Mouse (Mus musculus): ENCODE measurements around the gene Gm6583.

The Gm6583 gene

DNA sequence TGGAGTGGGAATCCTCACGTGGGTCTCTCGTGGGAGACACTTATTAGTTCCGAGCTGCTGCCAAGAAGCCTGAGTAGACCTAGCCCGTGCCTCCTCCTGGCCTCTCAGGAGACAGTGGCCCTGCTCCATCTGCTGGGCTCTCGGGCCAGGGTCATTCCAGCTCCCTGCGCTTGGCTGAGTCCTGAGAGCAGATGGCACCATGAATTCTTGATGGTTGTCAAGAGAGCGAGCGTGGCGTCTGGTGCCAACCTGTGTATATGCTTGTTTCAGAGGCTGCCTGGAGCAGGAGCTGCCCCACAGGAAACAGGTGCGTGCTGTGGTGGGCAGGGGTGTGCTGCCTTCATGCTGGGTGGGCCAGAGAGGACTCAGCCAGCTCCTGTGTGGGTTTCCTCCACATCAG, 12.8 kb upstream of the Gm6583 start:
- in situ Hi-C loops (cut with MseI, MboI), result no loop called here

DNA sequence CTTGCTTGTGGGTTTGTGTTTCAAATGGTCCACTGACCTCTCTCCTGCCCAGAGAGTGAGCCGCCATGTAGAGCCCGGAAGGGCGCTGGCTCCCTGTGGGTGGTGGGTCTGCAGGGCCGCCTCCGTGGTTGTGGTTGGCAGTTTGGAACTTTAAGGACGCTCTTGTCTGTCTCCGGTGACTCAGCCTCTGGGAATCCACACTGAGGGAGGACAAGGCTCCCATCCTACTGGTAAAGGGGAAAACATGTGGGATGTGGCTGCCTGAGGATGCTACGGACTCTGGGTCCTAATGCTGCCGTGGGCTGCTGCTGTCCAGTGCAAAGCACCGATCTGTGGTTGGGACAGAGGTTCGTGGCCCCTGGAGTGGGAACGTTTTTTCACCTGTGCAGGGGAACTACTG, 12.1 kb upstream of the Gm6583 start:
- in situ Hi-C loops (cut with MseI, MboI), result no loop called here

DNA sequence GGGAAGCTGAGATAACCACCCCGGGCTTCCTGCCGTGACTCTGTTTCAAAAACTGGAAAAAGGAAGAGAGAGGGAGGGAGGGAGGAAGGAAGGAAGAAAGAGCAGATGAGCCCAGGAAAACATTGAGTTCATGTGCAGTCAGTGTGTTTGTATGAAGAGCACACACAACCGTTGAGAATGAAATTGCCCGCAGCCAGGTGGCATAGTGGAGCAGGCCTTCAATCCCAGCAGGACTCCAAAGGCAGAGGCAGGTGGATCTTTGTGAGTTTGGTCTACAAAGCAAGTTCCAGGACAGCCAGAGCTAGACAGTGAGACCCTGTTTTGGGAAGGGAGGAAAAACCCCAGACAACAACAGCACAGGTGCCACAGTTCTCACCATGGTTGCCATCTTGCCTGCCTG, 11.5 kb upstream of the Gm6583 start:
- in situ Hi-C loops (cut with MseI, MboI), result no loop called here

DNA sequence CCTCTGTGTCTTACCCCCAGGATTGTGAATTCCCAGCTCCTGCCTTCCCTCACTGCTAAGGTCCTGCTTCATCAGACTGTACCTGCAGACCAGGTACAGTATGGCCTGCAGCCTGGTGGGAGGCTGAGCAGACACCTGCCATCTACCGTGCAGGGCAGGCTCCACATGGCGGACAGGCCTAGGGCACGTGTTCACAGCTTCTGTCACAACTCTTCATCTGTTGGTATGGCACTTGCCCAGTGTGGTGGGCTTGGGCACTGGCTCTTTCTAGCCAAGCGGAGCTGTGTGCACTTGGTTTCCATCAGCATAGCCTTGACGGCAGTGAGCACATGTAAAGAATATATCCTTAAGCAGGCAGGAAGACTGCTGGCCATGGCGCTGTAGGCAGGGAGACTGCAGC, 11.0 kb upstream of the Gm6583 start:
- in situ Hi-C loops (cut with MseI, MboI), result no loop called here

DNA sequence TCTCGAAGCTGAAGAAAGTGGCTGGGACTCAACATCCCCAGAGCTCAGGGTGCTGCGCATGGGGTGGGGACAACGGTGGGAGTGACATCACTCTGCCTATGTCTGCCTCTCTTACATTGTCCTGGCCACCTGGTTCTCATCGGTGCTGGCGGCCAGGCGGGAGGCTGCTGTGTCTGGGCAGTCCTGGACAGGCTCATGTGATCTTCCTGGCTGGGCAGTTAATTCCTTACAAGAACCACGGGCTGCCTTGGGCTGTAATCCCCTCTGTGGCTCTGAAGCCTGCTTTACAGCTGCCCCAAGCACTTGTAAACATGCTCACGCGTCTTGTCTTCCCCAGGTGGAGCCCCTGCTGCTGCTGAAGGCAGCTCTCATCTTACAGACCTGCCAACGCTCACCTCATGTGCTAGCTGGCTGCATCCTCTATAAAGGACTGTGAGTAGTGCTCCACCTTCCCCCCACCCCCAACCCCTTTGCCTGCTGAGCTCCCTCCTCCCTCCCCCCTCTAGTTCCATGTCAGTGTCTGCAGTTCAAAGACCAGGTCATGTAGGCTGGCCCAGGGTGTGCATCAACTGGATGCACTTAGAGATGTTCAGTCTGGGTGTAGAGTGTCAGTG, 8.5 kb upstream of the Gm6583 start:
- in situ Hi-C loops (cut with MseI, MboI), result no loop called here

DNA sequence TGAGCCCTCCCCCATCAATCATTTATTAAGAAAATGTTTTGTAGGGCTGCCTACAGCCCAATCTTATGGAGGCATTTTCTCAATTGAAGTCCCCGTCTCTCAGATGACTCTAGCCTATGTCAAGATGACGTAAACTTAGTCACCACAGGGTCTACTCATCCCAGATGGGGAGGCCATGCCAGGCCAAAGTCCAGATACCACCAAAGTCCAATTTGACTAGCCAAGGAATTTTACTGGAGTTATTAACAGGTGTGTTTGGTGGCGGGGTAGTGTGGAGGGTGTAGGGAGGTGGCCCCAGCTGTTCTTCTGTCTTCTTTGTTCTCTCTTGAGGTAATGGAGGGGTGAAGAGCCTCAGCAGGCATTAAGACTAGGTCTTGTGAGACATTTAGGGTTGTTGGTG, 4.2 kb upstream of the Gm6583 start:
- in situ Hi-C loops (cut with MseI, MboI), result no loop called here

DNA sequence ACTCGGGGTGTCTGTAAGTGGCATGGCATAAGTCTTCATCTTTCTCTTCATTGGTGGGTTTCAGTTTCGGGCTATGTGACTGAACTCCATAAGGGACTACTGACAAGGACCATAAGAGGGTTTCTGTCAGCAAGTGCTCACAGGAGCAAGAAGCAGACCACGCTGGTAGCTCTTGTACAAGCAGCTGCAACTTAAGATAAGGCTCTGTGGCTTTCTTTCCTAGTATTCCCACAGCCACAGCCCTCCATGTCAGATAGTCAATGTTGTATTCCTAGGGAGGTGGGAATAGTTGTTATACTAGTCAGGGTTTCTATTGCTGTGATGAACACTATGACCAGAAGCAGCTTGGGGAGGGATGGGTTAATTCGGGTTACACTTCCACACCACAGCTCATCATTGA, 3.7 kb upstream of the Gm6583 start:
- in situ Hi-C loops (cut with MseI, MboI), result no loop called here

DNA sequence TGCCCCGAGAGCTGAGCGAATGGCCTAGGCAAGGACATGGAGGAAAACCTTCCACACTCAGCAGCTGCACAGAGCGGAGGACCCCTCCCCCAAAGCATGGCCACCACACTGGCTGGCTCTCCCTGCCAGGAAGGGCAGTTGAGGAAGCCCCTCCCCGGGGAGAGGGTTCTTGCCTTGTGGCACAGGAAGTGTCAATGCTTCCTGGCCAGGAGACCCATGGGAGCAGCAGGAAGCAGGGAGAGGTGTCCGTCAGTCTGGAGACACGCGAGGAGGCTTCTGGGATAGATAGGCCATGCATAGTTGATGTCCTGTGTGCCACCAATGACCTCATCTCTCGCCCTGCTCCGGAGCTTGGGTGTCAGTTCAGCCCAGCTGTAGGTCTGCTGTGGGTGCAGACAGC, 489 bp upstream of the Gm6583 start:
- in situ Hi-C loops (cut with MseI, MboI), result no loop called here

DNA sequence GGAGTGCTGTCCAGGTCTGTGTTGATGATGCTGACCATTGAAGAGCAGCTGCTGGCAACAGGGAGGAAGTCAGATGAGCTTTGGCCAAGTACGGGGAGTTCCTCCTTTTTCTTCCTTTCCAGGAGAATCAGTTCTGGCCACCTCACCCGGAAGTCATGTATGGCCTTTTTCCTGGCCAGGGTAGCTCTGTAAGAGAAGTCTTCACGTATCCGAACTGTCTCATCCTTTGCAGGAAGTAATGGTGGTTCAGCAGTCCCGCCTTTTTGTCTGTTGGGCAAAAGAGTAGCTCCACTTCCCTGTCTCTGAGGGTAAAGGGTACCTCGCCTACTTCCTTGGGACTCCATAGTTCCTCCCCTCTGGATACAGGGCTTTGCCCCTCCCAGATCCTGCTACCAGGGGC, 340 bp downstream of the Gm6583 start:
- in situ Hi-C loops (cut with MseI, MboI), result no loop called here

DNA sequence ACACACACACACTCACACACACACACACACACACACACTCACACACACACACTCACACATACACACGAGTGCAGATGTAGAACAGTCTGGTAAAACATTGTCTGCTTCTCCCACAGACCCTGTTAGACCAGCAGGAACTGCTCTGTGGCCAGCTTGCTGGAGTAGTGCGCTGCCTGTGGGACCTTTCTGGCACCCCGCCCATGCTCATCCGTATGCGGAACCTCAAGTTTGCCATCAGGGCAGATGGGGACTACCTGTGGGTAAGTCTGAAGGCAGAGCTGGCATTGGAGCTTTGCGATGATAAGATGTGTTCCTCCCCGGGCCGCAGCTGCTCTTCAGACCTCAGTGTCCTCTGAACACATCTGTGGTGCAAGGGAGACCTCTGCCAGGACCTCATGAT, 6.7 kb downstream of the Gm6583 start:
- in situ Hi-C loops (cut with MseI, MboI), result no loop called here

DNA sequence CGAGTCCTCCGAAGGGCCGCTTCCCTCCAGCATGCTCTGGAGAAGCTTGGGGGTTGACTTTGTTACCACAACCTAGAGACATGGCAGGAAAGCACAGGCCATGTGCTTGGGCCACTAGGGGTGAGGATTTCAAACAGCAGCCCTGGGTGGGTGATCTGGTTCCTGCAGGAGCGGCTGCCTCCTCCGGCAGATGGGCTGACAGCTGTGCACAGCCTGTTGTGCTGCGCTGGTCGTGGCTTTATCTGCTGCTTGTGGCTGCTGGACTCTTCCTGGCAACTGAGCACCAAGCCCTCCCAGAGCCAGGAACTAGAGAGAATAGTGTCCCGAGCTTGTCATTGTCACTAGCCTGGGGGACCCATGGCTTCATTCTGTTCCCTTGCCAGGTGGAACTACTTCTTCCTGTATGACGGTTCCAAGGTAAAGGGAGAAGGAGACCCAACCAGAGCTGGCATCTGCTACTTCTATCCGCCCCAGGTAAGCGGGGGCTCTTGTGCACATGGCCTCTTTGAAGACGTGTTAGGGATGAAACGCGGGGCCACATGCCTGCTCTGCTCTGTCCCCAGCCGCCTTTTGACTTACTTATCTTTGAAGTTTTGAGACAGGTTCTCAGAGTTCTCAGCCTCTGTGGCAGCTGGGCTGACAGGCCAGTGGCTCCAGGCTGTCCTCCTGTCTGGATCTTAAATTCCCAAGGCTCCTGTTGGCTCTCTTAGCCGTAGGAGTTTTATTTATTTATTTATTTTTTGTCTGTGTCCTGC, 9.4 kb downstream of the Gm6583 start:
- in situ Hi-C loops (cut with MseI, MboI), result no loop called here

DNA sequence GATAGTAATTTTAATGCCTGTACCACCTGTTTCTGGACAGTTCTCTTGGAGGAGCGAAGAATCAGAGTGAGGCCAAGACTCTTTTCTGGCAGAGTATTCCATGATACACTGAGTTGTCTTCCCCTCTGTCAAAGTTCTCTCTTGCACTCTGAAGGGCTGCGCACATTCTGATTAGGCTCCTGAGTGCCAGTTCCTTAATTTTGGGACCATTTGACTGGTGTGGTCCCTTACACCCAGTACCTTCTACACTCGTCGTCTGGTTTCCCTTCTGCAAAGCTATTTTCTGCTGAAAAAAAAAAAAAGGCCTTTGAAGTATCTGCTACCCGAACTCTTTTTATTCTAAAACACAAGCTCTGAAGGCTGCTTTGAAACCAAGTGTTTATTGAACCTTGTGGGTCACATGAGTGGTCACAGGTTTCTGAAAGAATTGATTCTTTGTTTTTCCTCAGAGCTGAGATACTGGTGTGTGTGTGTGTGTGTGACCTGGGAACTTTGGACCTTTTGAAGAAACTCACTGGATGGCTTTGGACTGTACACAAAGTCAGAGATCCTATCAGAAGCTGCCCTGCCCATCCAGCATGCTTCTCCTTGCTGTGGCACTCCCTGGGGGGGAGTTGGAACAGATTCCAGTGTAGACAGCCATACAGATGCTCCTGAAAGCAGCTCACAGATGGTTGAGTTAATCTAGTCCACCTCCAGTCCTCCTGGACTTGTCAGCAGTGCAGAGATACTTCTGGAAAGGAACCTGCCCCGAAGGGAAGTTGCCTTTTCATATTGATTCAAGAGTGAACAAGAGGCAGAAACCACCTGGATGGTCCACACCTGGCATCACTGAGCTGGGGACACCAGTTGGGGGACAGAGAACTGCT, 11.5 kb downstream of the Gm6583 start:
- in situ Hi-C loops (cut with MseI, MboI), result no loop called here

DNA sequence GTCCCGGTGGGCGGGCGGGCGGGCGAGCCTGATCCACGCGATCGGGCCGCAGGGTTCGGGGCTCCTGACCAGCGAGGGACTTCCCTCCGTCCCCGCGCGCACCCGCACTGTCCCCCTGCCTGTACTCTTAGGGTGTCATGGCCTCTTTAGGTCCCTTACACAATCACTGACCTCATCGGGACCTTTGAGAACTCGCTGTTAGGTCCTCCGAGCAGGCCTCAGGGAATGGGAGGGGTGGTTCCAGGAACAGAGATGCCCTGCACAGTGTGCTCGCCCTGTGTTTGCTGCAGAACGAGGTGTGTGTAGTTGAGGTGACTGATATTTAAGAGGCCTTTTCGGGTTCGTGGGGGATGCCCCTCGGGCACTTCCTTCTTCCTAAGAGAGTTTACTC, 12.6 kb downstream of the Gm6583 start:
- in situ Hi-C loops (cut with MseI, MboI), result no loop called here

DNA sequence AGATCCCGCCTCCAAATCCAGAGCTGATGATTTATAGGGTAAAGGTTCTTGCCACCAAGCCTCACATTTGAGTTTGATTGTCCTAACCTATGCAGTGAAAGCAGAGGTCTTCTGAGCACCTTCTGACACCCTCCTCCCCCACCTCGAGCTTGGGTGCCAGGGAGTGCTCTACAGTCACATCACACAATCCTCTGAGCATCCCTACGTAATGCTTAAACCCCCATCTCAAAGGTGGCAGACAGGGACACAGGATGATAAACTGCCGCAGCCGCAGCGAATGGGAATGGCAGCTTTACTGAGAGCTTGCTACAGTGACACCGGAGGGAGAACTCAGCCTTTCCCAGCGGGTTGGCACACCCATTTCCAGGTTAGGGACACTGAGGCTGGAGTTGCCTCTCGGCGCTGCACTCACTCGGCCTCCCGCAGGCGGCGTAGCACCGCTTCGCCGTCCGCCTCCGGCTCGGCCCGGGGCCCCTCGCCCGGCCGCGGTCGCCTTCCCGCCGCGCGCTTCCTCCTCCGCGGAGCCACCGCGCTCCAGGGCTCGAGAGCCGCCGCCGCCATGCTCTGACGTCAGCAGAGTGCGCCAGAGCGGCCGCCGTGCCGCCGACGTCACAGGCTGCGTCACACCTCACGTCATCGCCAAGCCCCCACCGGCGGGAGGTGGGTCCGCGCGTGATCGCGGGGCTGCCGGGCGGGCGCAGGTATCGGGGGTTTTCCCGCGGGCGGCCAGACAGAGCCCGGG, 13.2 kb downstream of the Gm6583 start, which contains the start of the genes Srrd and Hps4:
TSS of gene Srrd (minus strand) at position 578 of the 742 bp plus-strand sequence.
TSS of gene Hps4 (plus strand) at position 621 of the 742 bp plus-strand sequence.
- in situ Hi-C loops (cut with MseI, MboI), result no loop called here

DNA sequence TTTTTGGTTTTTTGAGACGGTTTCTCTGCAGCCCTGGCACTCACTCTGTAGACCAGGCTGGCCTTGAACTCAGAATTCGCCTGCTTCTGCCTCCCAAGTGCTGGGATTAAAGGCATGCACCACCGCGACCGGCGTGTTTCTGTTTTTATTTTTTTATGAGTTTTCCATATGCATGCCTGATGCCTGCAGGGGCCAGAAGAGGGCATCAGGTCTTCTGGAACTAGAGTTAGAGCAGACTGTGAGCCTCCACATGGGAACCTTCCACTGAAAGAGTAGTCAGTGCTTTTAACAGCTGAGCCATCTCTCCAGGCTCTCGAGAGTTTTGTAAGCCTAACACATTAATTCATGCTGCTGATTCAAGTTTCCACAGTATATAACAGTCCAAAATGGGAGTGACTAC, 16.6 kb downstream of the Gm6583 start:
- in situ Hi-C loops (cut with MseI, MboI), result no loop called here

DNA sequence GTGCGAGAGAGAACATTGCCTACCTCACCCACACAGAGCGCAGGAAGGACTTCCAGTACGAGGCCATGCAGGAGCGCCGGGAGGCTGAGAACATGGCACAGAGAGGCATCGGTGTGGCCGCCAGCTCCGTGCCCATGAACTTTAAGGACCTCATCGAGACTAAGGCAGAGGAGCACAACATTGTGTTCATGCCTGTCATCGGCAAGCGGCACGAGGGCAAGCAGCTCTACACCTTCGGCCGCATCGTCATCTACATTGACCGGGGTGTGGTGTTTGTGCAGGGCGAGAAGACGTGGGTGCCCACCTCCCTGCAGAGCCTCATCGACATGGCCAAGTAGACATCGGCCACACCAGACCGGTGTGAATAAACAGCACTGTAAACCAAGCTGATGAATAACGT, 18.8 kb downstream of the Gm6583 start:
- in situ Hi-C loops (cut with MseI, MboI), result no loop called here

DNA sequence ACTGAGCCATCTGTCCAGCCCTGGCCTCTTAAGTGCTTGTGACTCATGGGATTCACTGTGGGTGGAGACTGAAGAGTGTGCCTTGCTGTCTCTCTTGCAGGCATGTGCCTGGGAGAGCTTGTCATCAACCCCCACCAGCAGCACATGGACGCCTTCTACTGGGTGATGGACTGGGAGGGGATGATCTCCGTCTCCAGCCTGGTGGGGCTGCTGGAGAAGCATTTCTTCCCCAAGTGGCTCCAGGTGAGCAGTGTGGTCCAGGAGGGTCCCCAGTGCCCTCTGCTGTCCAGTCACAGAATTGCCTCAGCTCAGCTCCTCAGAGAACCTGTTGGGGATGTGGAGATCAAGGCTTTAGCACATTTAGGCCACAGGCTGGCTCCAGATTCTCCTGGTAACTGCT, 20.4 kb downstream of the Gm6583 start:
- in situ Hi-C loops (cut with MseI, MboI), result no loop called here

DNA sequence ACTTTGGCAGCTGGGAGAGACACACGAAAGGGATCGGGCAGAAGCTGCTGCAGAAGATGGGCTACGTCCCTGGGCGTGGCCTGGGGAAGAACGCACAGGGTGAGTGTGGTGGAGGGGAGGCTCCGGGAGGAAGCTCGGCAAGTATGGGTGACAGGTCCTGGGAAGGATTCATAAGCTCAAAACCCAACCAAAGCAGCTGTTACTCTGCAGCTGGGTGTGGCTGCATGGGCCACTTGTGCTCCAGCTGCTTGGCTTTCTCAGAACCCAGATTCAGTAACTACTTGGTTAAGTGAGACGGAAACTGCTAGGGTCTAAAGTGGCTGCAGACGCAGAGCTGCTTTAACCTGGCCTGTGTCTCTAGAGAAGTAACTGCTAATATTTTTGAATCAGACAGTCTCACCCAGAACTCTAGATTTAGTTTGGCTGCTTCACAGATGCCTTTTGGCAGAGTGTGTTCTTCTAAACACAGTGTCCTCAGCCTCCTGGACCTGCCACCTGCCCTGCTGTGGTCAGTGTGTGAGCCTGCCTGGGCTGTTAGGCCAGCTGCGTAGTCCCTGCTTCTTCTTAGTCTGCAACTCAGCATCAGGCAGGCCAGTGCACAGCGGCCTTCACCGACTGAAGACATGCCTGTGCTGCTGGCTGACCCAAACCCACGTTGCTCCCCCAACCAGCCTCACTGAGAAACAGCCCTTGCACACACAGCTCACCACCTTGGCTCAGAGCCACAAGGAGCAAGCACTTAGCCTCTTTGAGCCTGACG, 25.8 kb downstream of the Gm6583 start:
- in situ Hi-C loops (cut with MseI, MboI), result no loop called here

DNA sequence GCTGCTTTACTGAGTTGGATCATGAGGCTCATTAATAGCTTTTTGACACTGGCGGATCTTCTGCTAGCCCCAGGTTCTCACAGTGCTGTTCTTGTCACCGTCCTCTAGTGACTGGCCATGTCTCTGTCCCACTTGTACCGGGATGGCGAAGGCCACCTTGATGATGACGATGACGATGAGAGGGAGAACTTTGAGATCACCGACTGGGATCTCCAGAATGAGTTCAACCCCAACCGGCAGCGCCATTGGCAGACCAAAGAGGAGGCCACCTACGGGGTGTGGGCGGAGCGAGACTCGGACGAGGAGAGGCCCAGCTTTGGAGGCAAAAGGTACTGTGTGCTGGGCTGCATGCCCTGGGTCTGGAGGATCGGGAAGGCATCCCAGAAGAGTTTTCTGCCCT, 28.0 kb downstream of the Gm6583 start:
- in situ Hi-C loops (cut with MseI, MboI), result no loop called here

DNA sequence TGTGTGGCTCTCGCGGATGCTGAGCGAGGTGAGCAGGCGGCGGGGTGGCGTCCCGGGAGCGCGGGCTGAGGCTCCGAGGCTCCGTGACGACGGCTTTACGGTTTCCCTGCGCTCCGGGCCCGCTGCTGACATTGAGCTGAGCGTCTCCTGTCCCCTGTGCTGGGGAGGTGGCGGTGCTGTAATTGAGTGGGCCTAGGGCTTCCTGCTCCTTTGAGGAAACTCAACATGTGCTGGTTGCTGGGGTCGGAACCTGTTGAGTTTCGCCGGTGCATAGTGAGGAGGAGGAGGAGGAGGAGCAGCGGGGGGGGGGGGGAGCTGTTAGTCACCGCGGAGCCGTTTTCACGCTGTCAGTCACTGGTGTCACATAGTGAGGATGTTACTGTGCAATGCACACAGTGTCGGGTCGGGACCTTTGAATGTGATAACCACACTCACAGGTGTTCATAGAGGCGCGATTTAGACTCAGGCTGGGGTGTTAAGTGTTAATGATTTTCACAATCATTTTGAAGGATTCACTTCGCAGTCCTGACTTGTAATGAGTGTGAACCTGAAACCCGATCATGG, 29.3 kb downstream of the Gm6583 start:
- in situ Hi-C loops (cut with MseI, MboI), result no loop called here

Measured in mouse trophoblast stem cell (cell line).